Mouse (Mus musculus): ENCODE results near the gene Hist2h2bb. TPM values are rescaled to one million over a fixed set of nuclear protein-coding genes. Genes with fewer than 3 reads are reported as not detected.

The Hist2h2bb gene
- polyA plus RNA-seq (2014; fragmentation: Illumina TruSeq; extraction: RNeasy Lipid Tissue Mini Kit (QIAGEN cat#74804); ENCODE audit: low read depth, low replicate concordance), result not detected

DNA sequence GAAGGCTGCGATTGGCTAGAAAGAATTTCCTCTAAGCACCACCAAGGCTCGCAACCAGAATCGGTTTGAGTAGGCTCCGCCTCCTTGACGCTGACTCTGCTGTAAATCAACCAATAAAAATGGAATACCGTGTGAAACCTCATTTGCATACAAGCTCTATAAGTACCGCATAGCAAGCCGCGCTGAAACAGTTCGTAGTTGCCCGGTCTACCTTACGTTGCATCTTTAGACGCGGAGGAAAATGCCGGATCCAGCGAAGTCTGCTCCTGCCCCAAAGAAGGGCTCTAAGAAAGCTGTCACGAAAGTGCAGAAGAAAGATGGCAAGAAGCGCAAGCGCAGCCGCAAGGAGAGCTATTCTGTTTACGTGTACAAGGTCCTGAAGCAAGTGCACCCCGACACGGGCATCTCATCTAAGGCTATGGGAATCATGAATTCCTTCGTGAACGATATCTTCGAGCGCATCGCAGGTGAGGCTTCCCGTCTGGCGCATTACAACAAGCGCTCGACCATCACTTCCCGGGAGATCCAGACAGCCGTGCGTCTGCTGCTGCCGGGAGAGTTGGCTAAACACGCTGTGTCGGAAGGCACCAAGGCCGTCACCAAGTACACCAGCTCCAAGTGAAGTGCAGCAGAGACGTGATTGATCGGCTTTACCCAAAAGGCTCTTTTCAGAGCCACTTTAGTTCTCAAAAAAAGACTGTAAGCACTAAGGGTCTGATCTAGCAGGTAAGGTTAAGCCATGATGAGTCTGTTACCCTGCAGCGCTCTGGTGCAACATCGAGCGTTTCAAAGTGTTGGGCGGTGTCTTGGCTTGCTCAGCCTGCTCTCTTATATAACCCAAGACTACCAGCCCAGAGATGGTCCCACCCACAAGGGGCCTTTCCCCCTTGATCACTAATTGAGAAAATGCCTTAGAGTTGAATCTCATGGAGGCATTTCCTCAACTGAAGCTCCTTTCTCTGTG, at the start of gene Hist2h2bb:
Hist2h2bb (plus strand) TSS at position 242 of the 964 bp plus-strand sequence.

DNA sequence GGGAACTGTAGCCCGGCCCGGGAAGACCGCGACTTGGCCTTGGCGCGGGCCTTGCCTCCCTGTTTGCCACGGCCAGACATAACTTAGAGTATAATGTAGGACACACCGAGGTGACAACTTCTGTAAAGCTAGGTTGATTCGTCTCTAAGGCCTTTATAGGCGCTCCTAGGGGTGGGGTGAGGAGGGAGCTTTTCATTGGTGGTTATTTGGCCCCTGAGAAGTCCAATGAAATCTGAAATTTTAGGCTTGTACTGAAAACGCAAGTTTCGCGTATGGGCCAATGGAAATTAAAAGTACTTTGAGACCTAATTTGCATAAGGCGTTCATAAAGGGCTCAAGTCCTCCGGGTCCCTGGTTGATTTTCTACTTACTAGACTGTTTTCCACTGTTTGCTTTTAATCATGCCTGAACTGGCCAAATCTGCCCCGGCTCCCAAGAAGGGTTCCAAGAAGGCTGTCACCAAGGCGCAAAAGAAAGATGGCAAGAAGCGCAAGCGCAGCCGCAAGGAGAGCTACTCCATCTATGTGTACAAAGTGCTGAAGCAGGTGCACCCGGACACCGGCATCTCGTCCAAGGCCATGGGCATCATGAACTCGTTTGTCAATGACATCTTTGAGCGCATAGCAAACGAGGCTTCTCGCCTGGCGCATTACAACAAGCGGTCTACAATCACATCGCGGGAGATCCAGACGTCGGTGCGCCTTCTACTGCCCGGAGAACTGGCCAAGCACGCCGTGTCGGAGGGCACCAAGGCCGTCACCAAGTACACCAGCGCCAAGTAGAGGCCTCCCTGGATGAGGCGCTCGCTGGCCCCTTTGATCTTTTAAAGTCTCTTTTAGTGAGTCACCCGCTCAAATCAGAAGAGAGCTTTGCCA, 48.5 kb upstream of the Hist2h2bb start, which contains the start of the genes Hist2h2ac and Hist2h2be:
Hist2h2ac (minus strand) TSS at position 116 of the 875 bp plus-strand sequence.
Hist2h2be (plus strand) TSS at position 355 of the 875 bp plus-strand sequence.

DNA sequence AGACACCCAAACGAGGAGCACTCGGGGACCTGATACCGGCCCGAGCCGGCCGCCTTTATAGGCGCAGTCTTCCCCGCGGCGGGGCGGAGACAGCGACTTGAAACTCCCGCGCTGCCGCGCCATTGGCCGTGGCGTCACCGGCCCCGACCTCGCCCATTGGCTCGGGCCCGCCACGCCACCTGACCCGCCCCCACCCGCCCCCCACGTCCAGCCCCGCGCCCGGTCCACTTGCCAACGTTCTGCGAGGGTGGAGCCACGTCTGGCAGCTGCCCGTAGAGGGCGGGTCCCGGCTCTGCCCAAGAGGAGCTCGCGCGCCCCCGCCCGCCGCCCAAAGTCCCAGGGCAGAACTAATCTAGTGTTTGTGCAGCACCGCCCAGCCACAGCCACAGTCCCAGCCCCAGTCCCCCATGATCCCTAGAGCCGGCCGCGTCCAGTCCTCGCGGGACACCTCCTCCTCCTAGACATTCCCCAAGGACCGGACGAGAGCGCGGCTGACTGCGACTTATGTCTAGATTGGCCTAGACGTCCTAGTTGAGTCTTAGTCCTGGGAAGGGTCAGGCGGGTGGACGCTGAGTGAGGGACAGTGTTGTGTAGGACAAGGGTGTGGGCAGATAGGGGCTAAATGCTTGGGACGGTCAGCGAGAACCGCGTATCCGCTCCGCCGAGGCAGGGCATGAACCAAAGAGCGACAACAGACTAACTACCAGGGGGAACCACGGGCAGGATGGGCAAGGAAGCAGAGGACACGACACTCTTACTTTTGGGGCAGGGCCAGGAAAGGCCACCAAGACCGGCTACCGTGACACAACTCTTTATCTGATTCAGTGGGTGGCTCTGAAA, 30.4 kb upstream of the Hist2h2bb start, which contains the start of gene Hist2h3c2:
Hist2h3c2 (minus strand) TSS at position 174 of the 840 bp plus-strand sequence.

DNA sequence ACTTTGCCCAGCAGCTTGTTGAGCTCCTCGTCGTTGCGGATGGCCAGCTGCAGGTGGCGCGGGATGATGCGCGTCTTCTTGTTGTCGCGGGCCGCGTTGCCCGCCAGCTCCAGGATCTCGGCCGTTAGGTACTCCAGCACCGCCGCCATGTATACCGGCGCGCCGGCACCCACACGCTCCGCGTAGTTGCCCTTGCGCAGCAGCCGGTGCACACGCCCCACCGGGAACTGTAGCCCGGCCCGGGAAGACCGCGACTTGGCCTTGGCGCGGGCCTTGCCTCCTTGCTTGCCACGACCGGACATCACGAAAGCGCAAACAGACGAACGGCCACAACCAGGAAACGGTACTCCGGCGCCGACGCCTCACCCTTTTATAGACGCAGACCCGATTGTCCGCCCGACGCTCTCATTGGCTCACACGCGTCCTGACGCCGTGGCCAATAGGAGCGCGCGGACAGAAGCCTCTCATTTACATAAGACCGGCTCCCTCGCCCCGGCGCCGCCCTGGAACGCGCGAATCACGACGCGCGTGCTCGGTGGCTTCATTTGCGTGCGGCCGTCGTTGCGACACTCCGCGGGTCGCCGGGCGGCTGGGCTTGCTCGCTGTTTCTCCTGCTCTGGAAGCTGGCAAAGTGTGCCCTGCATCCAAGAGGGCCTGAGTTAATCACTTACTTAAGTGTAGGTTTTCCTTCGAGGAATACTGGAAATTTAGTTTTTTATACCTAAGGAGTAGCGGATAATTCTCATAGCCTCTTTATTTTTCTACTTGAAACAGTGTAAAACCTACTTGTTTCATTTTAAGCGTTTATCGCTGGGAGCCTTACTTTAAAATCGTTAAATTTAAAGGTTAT, 29.4 kb upstream of the Hist2h2bb start, which contains the start of gene Hist2h2aa2:
Hist2h2aa2 (minus strand) TSS at position 328 of the 850 bp plus-strand sequence.

DNA sequence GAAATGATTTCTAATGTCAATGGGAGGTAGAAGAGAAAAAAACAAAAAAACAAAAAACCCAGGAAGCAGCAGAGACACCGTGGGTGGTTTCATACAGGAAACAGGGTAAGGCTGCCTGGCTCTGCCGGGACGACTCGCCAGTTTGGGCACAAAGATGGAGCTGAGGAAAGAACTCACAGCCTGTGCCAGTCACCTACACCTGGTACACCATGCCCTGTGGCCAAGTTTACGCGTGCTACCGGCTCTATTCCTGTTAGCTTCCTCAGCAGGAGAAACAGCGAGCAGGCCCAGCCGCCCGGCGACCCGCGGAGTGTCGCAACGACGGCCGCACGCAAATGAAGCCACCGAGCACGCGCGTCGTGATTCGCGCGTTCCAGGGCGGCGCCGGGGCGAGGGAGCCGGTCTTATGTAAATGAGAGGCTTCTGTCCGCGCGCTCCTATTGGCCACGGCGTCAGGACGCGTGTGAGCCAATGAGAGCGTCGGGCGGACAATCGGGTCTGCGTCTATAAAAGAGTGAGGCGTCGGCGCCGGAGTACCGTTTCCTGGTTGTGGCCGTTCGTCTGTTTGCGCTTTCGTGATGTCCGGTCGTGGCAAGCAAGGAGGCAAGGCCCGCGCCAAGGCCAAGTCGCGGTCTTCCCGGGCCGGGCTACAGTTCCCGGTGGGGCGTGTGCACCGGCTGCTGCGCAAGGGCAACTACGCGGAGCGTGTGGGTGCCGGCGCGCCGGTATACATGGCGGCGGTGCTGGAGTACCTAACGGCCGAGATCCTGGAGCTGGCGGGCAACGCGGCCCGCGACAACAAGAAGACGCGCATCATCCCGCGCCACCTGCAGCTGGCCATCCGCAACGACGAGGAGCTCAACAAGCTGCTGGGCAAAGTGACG, 24.3 kb upstream of the Hist2h2bb start, which contains the start of gene Hist2h2aa1:
Hist2h2aa1 (plus strand) TSS at position 495 of the 884 bp plus-strand sequence.

DNA sequence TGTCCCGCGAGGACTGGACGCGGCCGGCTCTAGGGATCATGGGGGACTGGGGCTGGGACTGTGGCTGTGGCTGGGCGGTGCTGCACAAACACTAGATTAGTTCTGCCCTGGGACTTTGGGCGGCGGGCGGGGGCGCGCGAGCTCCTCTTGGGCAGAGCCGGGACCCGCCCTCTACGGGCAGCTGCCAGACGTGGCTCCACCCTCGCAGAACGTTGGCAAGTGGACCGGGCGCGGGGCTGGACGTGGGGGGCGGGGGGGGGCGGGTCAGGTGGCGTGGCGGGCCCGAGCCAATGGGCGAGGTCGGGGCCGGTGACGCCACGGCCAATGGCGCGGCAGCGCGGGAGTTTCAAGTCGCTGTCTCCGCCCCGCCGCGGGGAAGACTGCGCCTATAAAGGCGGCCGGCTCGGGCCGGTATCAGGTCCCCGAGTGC, 23.1 kb upstream of the Hist2h2bb start, which contains the start of gene Hist2h3c1:
Hist2h3c1 (plus strand) TSS at position 259 of the 430 bp plus-strand sequence.

DNA sequence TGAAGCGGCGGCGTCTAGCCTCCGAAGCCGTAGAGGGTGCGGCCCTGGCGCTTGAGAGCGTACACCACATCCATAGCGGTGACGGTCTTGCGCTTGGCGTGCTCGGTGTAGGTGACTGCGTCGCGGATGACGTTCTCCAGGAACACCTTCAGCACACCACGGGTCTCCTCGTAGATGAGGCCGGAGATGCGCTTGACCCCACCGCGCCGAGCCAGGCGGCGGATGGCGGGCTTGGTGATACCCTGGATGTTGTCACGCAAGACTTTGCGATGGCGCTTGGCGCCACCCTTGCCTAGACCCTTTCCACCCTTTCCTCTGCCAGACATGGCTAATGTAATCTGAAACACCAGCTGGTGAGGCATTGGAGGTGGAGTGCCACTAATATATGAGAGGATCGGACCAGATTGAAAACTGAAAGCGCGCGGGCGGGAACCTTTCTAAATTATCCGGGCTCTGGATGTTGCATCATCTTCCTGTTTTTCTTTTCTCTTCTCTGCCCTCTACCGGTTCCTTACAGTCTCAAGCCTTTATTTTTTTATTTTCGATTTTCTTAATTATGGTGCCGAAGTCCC, 6.5 kb upstream of the Hist2h2bb start, which contains the start of gene Hist2h4:
Hist2h4 (minus strand) TSS at position 333 of the 572 bp plus-strand sequence.

DNA sequence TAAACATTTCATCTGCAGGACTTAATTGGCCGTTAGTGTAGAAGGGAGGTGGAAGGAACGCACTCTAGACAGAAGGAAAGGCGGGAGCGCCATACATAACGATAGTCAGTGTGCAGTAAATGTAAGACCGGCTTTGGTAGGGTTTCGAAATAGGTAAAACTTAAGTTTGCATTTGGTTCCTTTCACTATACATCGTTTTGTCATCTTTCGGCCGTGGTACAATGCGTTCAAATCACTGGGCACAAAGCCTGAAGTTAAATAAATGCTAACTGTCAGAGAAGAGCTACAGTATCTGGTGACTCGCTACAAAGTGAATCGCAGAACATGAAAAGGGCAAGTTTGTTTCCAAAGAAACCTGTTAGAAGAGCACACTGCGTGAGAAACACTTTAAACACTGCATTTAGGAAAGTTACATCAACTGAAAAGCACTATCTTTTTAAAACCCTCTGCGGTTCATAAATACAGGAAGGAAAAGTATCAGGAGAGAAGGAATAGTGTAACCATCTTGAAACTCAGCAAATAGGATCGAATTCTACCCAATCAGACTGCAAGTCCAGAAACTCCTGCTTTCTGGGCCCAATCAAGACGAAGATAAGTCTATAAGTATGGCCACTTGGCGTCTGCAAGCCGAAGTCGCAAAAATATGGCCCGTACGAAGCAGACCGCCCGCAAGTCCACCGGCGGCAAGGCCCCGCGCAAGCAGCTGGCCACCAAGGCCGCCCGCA, 1.3 kb upstream of the Hist2h2bb start, which contains the start of gene Hist2h3b:
Hist2h3b (plus strand) TSS at position 604 of the 725 bp plus-strand sequence.

DNA sequence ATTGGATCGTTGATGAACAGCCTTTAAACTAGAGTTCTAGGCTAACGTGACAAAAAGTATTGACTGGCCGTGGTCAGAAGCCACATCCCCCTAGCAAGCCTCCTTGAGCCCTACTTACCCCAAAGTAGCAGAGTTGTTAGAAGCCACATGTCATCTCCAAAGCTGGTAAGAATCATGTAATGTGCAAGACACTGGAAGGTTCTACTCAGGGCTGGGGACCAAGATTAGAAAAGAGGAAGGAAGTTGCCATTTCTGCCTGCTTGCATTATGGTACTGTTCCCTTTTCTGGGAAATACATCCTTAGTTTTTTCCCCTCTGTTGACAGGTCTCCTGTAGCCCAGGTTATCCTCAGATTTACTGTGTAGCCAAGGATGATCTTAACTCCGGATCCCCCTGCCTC, 24.2 kb downstream of the Hist2h2bb start, which contains the start of gene Fcgr1:
Fcgr1 (minus strand) TSS at position 183 of the 400 bp plus-strand sequence.

Other genes with a start within 250 kb of the Hist2h2bb start
- gene Vps45, start 211.3 kb upstream of the Hist2h2bb start, polyA plus RNA-seq (2014; fragmentation: Illumina TruSeq; extraction: RNeasy Lipid Tissue Mini Kit (QIAGEN cat#74804); ENCODE audit: low read depth, low replicate concordance), result 74.0 TPM
- gene Otud7b, start 165.2 kb upstream of the Hist2h2bb start, polyA plus RNA-seq (2014; fragmentation: Illumina TruSeq; extraction: RNeasy Lipid Tissue Mini Kit (QIAGEN cat#74804); ENCODE audit: low read depth, low replicate concordance), result 26.7 TPM
- gene Mtmr11, start 107.7 kb upstream of the Hist2h2bb start, polyA plus RNA-seq (2014; fragmentation: Illumina TruSeq; extraction: RNeasy Lipid Tissue Mini Kit (QIAGEN cat#74804); ENCODE audit: low read depth, low replicate concordance), result 15.3 TPM
- 15.0 TPM for gene Sf3b4, start 97.4 kb upstream of the Hist2h2bb start, polyA plus RNA-seq (2014; fragmentation: Illumina TruSeq; extraction: RNeasy Lipid Tissue Mini Kit (QIAGEN cat#74804); ENCODE audit: low read depth, low replicate concordance)
- 3.7 TPM for gene Sv2a, start 88.6 kb upstream of the Hist2h2bb start, polyA plus RNA-seq (2014; fragmentation: Illumina TruSeq; extraction: RNeasy Lipid Tissue Mini Kit (QIAGEN cat#74804); ENCODE audit: low read depth, low replicate concordance)
- 4.2 TPM for gene Bola1, start 50.0 kb upstream of the Hist2h2bb start, polyA plus RNA-seq (2014; fragmentation: Illumina TruSeq; extraction: RNeasy Lipid Tissue Mini Kit (QIAGEN cat#74804); ENCODE audit: low read depth, low replicate concordance)
- not detected for gene Hist2h2ab, start 49.9 kb upstream of the Hist2h2bb start, polyA plus RNA-seq (2014; fragmentation: Illumina TruSeq; extraction: RNeasy Lipid Tissue Mini Kit (QIAGEN cat#74804); ENCODE audit: low read depth, low replicate concordance)
- not detected for gene Hist2h2ac, start 48.9 kb upstream of the Hist2h2bb start, polyA plus RNA-seq (2014; fragmentation: Illumina TruSeq; extraction: RNeasy Lipid Tissue Mini Kit (QIAGEN cat#74804); ENCODE audit: low read depth, low replicate concordance)
- gene Hist2h2be, start 48.6 kb upstream of the Hist2h2bb start, polyA plus RNA-seq (2014; fragmentation: Illumina TruSeq; extraction: RNeasy Lipid Tissue Mini Kit (QIAGEN cat#74804); ENCODE audit: low read depth, low replicate concordance), result 23.5 TPM
- 8.0 TPM for gene Hist2h3c2, start 30.6 kb upstream of the Hist2h2bb start, polyA plus RNA-seq (2014; fragmentation: Illumina TruSeq; extraction: RNeasy Lipid Tissue Mini Kit (QIAGEN cat#74804); ENCODE audit: low read depth, low replicate concordance)
- gene Hist2h2aa2, start 29.5 kb upstream of the Hist2h2bb start, polyA plus RNA-seq (2014; fragmentation: Illumina TruSeq; extraction: RNeasy Lipid Tissue Mini Kit (QIAGEN cat#74804); ENCODE audit: low read depth, low replicate concordance), result not detected
- gene Hist2h2aa1, start 24.3 kb upstream of the Hist2h2bb start, polyA plus RNA-seq (2014; fragmentation: Illumina TruSeq; extraction: RNeasy Lipid Tissue Mini Kit (QIAGEN cat#74804); ENCODE audit: low read depth, low replicate concordance), result not detected
- gene Hist2h3c1, start 23.1 kb upstream of the Hist2h2bb start, polyA plus RNA-seq (2014; fragmentation: Illumina TruSeq; extraction: RNeasy Lipid Tissue Mini Kit (QIAGEN cat#74804); ENCODE audit: low read depth, low replicate concordance), result 46.1 TPM
- 0.99 TPM for gene Hist2h4, start 6.4 kb upstream of the Hist2h2bb start, polyA plus RNA-seq (2014; fragmentation: Illumina TruSeq; extraction: RNeasy Lipid Tissue Mini Kit (QIAGEN cat#74804); ENCODE audit: low read depth, low replicate concordance)
- gene Hist2h3b, start 1.1 kb upstream of the Hist2h2bb start, polyA plus RNA-seq (2014; fragmentation: Illumina TruSeq; extraction: RNeasy Lipid Tissue Mini Kit (QIAGEN cat#74804); ENCODE audit: low read depth, low replicate concordance), result not detected
- 0.99 TPM for gene Fcgr1, start 24.2 kb downstream of the Hist2h2bb start, polyA plus RNA-seq (2014; fragmentation: Illumina TruSeq; extraction: RNeasy Lipid Tissue Mini Kit (QIAGEN cat#74804); ENCODE audit: low read depth, low replicate concordance)
- gene BC107364, start 182.6 kb downstream of the Hist2h2bb start, polyA plus RNA-seq (2014; fragmentation: Illumina TruSeq; extraction: RNeasy Lipid Tissue Mini Kit (QIAGEN cat#74804); ENCODE audit: low read depth, low replicate concordance), result not detected